Mouse (Mus musculus): Measurements from ENCODE around the gene Pax8. TPM values are rescaled to one million over a fixed set of nuclear protein-coding genes. Genes with fewer than 3 reads are reported as not detected.

Gene Pax8
- polyA plus RNA-seq (2012; rRNA removed; ENCODE audit: low replicate concordance) = 0.04 and 27.0 TPM in 2 replicates

GRCm38 (mm10) chr2:24475420-24475819 is at the start of gene Pax8:
Gene Pax8, minus strand, starts transcription at chr2:24475599.

Other genes with a start within 250 kb of the Pax8 start
- 0.19 TPM in 1 of 2 replicates, not detected in the other for gene Il1f5, start 198.6 kb downstream of the Pax8 start, polyA plus RNA-seq (2012; rRNA removed; ENCODE audit: low replicate concordance)
- gene Il1f10, start 184.4 kb downstream of the Pax8 start, polyA plus RNA-seq (2012; rRNA removed; ENCODE audit: low replicate concordance) = not detected in 2 replicates
- gene Il1rn, start 138.7 kb downstream of the Pax8 start, polyA plus RNA-seq (2012; rRNA removed; ENCODE audit: low replicate concordance) = 2.0 and 2.5 TPM in 2 replicates
- gene Psd4, start 108.0 kb downstream of the Pax8 start, polyA plus RNA-seq (2012; rRNA removed; ENCODE audit: low replicate concordance) = 2.3 and 6.5 TPM in 2 replicates

All from subcutaneous adipose tissue, adult 2 months (tissue).